Mouse (Mus musculus) CD8-positive naive resting alpha-beta T cell, adult 2 months (primary cell): Measurements from ENCODE around the gene Cmtm2b.

Experiments used
- DNase-seq, 2 experiments: peaks; one replicate each; pipeline ENCODE4 v3.0.0; 2022; ENCODE audit warnings: low read depth in 2 of 2, low spot score in 2 of 2

Gene Cmtm2b

DNA sequence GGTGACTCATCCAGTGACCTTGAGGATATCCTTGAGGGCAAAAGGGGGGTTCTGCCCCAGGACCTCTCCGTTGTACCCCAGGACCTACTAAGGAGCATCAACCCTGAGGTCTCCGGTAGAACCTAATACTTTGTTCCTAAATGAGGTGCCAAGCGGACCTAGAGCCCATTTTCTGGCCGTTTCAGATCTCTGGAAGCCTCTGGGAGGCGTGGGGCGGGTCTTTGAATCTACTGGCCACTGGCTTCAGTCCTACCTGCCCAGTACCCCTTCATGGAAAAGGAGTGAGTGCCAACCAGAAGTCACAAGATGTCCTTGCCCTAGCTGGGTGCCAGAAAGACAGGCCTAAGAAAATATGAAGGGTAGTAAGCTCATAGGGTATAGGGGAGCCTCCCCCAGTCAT, 19.6 kb downstream of the Cmtm2b start:
- DNase-seq = no peak

DNA sequence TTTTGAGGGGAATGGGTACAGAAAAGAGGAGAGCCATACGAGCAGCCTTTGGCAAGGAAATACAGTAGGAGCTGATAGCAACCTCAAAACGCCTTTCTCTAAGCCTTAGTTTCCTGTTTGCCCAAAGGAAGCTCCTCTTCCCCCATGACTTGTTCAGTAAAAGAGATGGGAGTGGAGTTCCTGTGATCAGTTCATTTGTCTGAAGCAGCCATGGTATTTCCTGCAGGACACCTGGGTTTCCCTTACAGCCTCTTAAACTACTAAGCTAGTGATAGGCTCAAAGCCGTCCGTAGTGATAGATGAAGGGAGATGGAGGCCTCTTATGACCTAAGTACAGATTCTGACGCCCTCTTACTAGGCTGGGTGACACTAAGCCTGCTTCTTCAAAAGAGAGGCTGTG, 20.4 kb downstream of the Cmtm2b start:
- no peak for DNase-seq

DNA sequence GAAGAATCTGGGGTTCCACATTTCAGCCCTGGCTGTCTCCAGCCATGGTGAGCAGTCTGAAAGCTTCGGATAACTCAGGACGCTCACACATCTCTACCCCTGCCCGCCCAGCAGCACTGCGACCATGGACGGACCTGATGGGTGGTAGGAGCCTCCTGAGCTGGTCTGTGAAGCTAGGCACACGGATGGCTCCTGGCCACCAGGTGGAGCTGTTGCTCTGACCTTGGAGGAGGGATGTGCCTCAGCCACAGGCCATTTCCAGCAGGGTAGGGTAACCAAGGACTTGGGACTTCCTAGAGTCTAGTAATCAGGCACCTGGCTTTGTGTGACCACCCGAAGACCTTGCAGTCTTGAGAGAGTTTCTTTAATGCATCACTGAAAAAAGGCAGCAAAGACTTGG, 21.9 kb downstream of the Cmtm2b start:
- peak; percentile 71 to 79 for DNase-seq

DNA sequence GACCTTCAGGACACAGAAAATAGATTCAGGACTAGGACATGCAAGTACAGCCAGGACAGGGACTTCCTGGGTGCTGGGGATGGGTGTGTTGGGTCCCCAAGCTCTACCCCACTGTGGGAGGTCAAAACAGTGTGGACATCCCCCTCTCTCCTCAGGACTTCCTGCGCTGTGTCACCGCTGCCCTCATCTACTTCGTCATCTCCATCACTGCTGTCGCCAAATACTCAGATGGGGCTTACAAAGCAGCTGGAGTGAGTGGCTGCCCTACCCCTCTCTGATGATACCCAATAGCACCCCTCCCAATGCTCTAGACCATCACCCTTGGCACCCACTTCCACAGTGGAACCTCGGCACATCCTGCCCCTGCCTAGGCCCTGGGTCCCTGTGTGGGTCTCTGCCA, 22.6 kb downstream of the Cmtm2b start:
- no peak for DNase-seq

DNA sequence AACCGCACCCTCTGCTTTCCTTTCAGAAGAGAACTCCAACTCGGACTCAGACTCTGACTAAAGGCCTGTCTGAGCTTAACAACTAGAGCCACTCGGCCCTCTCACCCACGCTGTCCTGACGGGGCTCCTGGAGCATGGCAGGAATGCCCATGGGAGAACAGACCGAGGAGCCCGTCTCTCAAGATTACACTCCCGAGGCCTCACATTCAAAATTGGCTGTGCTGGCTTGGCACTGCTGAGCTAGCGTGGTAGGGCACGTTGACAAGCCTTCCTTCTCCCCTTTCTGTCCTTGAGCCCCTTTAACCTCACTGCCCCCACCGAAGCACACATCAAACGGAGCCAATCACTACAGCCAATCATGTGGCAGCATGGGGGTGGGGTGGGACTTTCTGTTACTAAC, 24.7 kb downstream of the Cmtm2b start:
- no peak for DNase-seq

DNA sequence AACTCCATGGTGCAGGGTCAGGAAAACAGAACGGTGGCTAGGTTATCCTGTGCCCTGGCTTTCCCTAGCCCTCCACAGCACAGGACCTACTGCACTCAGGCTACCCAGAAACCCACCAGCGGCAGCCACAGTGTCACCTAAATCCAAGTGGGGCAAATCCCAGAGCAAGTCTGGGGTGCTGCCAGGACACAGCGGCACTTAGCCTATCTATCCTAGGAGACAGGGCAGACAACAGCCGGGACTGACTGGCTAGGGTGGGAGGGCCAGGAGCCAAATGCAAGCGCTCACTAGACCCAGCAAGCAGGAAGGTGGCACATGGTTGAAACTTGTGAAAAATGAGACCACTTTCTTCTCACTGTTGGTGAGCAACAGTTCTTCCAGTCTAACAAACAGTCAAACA, 26.9 kb downstream of the Cmtm2b start:
- no peak for DNase-seq

DNA sequence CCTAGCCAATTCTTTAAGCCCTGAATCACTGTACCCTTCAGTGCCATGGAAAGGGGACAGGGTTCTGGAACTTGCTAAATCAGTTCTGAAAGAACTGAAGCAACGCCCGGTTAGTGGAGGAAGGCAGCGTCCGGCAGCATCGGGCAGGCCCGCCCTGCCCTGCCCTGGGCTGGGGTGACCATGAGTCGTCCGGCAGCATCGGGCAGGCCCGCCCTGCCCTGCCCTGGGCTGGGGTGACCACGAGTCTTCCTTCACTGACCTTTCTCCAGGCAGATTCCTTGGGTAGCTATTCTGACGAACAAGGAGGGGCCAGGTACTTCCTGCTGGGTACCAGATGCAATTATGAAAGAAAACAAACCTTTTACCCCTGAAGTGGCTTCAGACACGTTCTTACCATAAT, 28.0 kb downstream of the Cmtm2b start:
- DNase-seq = no peak

DNA sequence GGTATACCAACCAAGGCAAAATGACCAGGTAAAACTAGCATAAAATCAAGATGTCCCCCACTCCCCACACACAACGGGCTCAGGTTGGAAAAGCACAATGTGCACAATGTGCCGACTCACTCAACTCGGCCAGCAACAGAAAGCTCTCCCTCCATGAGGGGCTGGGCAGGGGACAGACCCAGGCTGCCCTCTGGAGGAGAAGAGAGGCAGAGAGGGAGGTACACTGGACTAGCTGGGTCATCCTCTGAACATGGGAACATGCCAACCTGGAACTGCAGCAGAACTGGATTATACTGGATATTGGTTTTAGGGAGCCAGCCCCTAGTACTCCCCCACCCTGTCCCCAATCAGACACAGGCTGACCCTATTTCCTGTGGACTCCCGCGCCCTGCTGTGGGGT, 31.2 kb downstream of the Cmtm2b start:
- DNase-seq = no peak

DNA sequence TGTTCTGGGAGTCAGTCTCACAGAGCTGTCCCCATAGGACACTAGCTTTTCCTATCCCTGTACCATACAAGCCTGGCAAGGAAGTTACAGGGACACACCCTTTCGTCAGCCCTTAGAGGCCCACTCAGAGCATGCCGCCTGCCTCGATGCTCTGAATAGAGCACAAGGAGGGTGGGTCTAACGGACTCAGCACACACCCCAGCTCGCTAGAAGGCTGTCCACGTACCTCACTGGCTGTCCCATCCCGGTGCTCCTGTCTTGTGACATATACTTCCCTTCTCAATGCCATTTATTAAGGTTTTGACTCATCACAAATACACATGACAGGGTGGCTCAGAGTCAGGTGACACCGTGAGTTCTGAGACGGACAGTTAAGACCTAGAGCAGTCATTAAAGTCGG, 32.5 kb downstream of the Cmtm2b start:
- no peak for DNase-seq

DNA sequence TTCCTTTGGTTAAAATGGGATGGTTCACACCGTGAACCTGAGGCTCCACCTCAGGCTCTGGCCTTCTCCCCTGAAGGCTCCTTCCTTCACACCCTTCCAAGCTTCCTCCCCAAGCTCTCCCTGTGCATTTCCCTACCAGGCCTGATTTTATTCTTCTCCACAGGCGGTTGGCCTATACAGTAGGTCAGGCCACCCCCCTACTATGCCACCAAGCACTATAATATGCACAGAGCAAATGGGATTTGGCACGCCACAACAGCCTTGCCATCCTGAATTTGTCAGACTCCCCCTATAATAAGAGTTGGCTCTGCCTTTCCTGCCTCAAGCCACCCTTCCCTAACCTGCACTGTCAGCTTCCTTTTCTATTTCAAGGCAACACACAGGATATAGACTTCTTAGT, 36.6 kb downstream of the Cmtm2b start:
- no peak for DNase-seq

DNA sequence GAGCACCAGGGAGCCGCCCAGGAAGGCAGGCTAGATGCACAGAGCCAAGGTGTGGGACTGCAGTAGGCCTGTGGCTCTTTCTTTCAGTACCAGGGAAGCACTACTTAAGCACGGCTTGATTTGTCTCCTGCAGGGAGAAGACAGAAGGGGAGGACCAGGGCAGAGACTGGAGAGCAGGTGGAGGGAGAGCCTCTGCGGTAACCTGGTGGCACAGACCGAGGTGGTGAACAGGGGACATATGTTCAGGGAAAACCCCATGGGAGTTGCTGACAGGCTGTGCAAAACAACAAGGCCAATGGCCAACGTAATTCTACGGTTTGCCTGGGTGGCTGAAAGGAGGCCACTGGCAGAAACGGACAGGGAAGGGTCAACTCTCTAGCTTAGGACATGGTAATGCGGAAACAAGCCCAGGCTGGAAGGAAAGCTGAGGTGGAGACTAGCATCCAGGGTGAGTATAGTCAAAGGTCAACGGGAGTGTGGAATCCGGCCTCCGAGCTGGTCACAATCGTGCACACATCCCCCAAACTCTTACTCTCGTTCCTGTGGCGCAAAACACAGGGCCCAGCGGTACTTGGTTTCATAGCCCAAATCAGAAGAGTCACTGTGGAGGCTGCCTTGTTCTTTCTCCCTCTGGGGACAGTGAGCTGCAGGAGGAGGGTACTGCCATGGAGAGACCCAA, 37.9 kb downstream of the Cmtm2b start:
- no peak for DNase-seq

DNA sequence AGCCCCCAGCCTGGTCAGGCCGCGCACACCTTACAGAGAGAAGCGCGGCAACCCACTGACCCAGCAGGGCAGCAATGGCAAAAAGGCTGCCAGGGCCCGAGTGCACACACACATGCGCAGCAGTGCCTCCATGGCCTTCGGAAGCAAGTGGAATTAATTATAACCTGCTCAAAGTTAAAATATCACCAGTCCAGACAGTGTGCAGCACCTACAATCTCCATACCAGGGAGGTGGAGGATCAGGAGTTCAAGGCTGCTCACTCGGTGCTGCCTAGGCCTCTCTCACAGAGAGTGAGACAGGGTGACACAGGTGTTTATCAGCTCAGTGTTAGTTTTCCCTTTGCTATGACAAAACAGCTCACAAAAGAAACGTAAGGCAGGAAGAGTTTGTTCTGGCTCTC, 43.7 kb downstream of the Cmtm2b start:
- DNase-seq = no peak

DNA sequence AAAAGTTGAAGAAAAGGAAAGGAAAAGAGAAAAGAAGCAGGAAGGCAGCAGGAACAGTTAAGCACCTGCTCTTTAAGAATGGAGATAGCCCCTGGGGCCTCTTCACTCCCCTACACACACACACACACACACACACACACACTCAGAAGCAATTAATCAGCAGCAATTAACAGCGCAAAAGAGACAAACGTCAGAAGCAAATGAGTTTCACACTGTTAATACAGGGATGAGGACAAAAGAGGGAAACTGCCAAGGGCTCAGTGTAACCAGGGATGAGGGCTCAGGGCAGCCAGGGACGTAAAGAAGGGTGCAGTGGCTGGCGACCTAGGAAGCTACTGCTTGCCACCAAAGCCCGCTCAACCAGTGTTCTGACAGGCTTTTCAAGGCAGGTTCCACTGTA, 45.4 kb downstream of the Cmtm2b start:
- no peak for DNase-seq

DNA sequence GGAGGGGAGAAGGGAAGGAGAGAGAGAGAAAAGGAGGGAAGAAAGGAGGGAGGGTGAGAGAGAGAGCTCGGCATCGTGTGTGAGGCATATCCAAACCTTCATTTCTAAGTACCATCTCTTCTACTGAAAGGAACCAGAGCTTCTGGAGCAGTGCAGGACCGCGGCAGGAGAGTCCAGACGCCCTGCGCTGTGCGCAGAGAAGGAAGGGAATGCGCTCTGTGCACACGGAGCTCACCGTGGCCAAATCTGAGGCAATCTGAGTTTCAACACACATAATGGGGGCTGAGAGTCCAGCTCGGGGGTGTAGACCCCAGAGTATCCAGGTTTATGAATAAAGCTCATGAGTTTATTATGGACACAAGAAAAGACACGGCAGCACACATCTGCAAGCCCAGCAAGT, 47.6 kb downstream of the Cmtm2b start:
- no peak for DNase-seq

DNA sequence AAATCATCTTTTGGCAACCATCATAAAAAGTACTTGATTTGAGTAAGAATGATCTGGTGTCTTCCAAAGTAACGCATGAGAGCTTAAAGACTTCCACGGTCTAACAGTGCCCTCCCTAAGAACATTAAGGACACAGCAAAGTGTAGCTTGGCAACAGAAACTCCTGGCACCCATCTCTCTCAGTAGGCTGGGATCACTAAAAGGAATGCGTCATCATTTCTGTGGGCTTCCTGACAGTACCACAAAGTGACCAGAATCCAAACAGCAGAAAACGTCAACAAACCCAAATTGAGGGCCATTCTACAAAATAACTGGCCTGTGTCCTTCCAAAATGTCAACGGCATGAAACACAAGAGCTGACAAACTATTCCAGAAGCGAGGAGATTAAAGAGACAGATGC, 48.0 kb downstream of the Cmtm2b start:
- DNase-seq = no peak

DNA sequence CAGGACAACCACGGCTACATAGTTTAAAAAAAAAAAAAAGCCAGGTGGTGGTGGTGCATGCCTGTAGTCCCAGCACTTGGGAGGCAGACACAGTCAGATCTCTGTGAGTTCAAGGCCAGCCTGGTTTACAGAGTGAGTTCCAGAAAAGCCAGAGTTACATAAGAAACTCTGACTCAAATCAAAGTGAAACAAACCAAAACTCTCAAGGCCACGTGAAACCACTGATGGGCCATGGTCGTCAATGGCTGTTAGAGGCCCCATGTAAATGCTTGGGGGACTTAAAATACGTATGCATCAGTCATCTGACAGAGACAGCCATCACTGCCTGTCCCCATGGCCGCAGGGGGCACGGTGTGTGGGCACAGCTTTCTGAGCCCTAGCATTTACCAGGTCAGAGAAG, 49.1 kb downstream of the Cmtm2b start:
- no peak for DNase-seq

DNA sequence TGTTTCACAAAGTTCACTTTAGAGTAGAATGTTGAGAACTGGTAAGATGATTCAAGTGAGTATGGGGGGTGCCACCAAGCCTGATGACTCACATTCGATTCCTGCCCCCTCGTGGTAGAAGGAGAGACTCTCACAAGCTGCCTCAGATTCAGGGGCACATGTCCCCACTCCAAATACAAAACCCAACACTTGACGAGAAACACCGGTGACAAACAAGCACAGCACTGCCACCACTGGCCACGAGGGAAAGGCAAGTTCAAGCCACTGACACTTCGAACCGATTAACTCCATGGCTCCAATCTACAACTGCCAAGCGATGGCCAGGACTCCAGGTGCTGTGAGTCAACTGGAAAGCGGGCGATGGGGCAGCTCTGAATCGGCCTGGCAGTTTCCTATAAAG, 51.7 kb downstream of the Cmtm2b start:
- DNase-seq = no peak

DNA sequence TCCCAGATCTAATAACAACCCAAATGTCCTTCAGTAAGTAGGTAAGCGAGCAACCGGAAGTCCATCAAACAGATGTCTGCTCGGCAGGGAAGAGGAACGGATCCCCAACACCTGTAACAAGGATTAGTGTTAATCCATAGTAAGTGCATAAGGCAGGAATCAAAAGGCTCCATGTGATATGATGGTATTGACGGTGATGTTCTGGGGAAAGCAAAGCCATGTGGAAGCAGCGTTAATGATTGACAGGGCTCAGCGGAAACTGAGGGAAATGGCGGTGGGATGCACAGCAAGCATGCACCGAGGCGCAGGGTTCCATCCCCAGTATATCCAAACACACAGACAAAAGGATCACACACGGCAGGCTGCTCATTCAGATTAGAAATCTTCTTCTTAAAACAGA, 52.2 kb downstream of the Cmtm2b start:
- no peak for DNase-seq

DNA sequence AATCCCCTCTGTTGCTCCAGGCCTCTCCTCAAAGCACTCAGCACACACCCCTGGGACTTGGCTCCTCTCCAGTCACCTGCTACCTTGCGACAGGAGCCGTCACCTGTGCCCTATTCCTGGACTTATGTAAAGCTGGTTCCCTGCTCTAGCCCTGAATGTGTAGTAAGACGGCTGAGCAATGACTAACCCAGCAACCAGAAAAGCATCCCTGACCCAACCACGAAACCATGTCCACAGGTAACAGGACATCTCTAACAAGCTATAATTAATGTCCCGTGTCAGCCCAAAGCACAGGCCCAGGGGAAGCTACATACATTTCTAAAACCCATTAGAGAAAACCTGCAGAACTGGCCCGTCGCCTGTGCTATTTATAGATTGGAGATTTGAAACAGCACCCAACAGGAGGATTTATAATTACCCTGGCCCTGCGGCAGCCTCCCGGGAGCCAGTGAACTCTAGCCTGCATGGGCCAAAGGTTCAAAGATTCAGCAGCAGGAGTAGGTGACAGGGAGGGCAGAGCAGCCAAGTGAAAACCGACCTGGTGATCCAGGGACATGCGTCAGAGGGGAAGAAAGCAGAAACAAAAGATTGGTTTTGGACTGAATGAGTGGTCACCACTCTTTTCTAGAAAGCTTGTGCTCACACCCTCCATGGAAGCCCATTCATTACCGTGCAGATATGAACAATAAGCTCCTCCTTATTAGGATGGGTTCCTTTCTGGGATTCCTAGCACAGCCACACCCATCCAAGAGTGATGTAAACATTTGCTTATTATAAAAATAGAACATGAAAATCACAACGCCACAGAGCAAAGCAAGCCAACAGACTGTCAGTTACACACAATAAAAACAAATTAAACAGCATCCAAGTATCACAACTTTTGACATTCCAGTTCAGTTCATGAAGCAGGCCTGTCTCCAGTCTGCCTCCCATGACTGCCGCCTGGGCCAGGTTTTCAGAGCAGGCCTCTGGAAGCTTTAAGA, 53.1 kb downstream of the Cmtm2b start:
- DNase-seq = no peak

DNA sequence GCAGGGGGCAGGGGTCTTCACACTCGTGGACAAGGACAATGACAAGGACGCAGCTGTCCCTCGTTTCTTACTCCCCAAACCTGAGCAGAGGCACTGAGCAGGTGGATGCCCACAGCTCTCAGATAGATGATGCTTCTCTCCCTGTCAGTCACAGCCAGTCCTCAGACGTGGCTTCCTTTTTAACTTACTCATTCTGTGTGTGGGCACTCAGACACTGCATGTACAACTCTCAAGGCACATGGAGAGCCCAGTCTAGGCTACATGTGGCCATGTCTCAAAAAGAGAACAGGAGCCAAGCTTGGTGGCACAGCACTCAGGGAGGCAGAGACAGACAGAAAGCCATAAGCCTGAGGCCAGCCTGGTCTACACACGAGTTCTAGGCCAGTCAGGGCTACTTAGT, 53.9 kb downstream of the Cmtm2b start:
- DNase-seq = no peak

DNA sequence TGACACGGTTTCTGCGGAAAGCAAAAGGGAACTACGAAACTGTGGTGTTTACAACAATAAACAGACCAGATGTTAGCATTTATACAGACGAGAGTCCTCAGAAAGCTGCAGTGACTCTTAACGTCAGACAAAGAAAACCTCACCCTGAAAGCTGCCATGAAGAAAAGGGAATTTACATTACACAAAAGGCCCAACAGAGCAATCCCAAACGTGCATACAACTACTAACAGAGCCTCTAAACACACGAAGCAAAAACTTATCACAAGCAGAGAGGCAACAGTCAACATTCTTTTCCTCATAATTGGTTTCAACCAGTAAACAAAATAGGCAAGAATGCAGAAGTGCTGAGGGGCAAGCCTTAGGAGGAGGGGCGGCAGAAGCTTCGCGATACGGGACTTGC, 54.6 kb downstream of the Cmtm2b start:
- DNase-seq = no peak

DNA sequence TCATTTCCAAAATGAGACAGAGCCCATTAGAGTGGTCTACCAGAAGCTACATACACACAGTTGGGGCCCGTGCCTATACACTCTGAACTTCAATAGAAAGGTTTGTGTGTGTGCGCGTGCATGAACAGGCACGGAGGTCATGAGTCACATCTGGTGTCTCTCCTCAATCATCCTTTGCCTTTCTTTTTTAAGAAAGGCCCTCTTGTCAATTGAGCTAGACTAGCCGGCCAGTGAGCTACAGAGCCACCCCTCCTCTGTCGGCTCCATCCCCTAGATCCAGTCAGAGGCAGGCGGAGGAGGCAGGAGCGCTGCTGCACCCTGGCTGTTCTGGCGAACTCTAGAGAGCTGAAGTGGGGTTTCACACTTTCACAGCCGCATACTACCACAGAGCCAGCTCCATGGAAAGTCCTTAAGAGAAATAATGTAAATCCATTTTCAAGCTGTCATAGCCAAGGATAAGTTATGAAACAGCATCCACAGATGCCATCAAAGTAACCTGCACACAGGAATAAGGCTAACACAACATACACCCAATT, 57.3 kb downstream of the Cmtm2b start:
- no peak for DNase-seq
